Mouse (Mus musculus) urinary bladder, postnatal 10 days (tissue): ENCODE results near the gene Nipal3.

ENCODE experiments used
- DNase-seq: peaks from one replicate; pipeline ENCODE4 v3.0.0; 2022; ENCODE audit warnings: low spot score

The Nipal3 gene

GRCm38 (mm10) chr4:135433443-135434394, 61.1 kb downstream of the Nipal3 start, which contains the start of gene Rcan3:
TSS of gene Rcan3 (minus strand) at chr4:135433853.
- DNase-seq = no peak

GRCm38 (mm10) chr4:135433086-135433442, 61.8 kb downstream of the Nipal3 start:
- no peak for DNase-seq

- DNase-seq = no peak
These were observed 64.7 kb downstream of the Nipal3 start for GRCm38 (mm10) chr4:135429990-135430760.

GRCm38 (mm10) chr4:135429383-135429782, 65.5 kb downstream of the Nipal3 start:
- DNase-seq = no peak

- DNase-seq = no peak
These were observed 68.3 kb downstream of the Nipal3 start for GRCm38 (mm10) chr4:135426587-135426986.

- no peak for DNase-seq
These were observed 69.2 kb downstream of the Nipal3 start for GRCm38 (mm10) chr4:135425625-135426024.

GRCm38 (mm10) chr4:135420961-135421360, 73.9 kb downstream of the Nipal3 start:
- no peak for DNase-seq

- DNase-seq = no peak
These were observed 74.4 kb downstream of the Nipal3 start for GRCm38 (mm10) chr4:135420416-135420815.

- DNase-seq = no peak
These were observed 74.8 kb downstream of the Nipal3 start for GRCm38 (mm10) chr4:135419996-135420395.

GRCm38 (mm10) chr4:135416367-135416766, 78.5 kb downstream of the Nipal3 start:
- no peak for DNase-seq

- DNase-seq = no peak
These were observed 81.3 kb downstream of the Nipal3 start for GRCm38 (mm10) chr4:135413491-135413890.

GRCm38 (mm10) chr4:135411633-135412032, 83.2 kb downstream of the Nipal3 start:
- DNase-seq = no peak

GRCm38 (mm10) chr4:135406180-135406579, 88.7 kb downstream of the Nipal3 start:
- no peak for DNase-seq

- no peak for DNase-seq
These were observed 89.9 kb downstream of the Nipal3 start for GRCm38 (mm10) chr4:135404916-135405315.

GRCm38 (mm10) chr4:135404048-135404447, 90.8 kb downstream of the Nipal3 start:
- DNase-seq = no peak

- no peak for DNase-seq
These were observed 93.0 kb downstream of the Nipal3 start for GRCm38 (mm10) chr4:135401881-135402280.

GRCm38 (mm10) chr4:135397991-135398390, 96.8 kb downstream of the Nipal3 start, which contains the start of gene Ncmap:
TSS of gene Ncmap (minus strand) at chr4:135398227.
- DNase-seq = no peak

GRCm38 (mm10) chr4:135397551-135397950, 97.3 kb downstream of the Nipal3 start:
- DNase-seq = no peak

- DNase-seq = no peak
These were observed 98.5 kb downstream of the Nipal3 start for GRCm38 (mm10) chr4:135396303-135396702.
